Mouse (Mus musculus) G1E (cell line): Measurements from ENCODE around the gene Gpr84.

Experiments
- CTCF ChIP-seq: IDR thresholded peaks from 2 replicates; pipeline ENCODE4 v1.5.1; 2012; ENCODE audit warnings: low read depth, low read length, inconsistent platforms, mixed read lengths
- GATA2 ChIP-seq: IDR thresholded peaks from 2 replicates; pipeline ENCODE4 v1.6.1; 2012; ENCODE audit warnings: low read depth, low read length, inconsistent platforms, borderline replicate concordance

GRCm38 (mm10) chr15:103356130-103356529, 45.7 kb upstream of the Gpr84 start:
- no peak for TF ChIP-seq CTCF
- TF ChIP-seq GATA2: no peak
